Mouse (Mus musculus) CH12.LX (cell line): ENCODE measurements around the gene Olfr1122. TPM values are rescaled to one million over a fixed set of nuclear protein-coding genes. Genes with fewer than 3 reads are reported as not detected.
"Not testable (repeated sequence)": the region's sequence is repeated elsewhere in the genome, so short reads cannot be mapped to it uniquely, and the experiment has no call there.

Experiments
- DNase-seq: peaks from one replicate; pipeline ENCODE4 v3.0.0-alpha.2; 2013; ENCODE audit errors: extremely low read depth
- H3K27ac ChIP-seq: 2 replicates; pipeline ENCODE4 v1.5.1; 2012; ENCODE audit warnings: low read depth, mild to moderate bottlenecking, control low read depth, moderate library complexity; ENCODE audit not compliant: insufficient read depth
- H3K27me3 ChIP-seq: replicated peaks from 2 replicates; pipeline ENCODE3; 2012; ENCODE audit warnings: inconsistent platforms
- H3K36me3 ChIP-seq, 2 experiments: replicated peaks in 1 of 2; 2 replicates each; pipeline versions ENCODE3 to v1.6.1; 2012; ENCODE audit warnings: inconsistent platforms in 1 of 2, low read length in 1 of 2, mild to moderate bottlenecking in 1 of 2, mixed read lengths in 1 of 2, moderate library complexity in 1 of 2; ENCODE audit not compliant: control insufficient read depth in 1 of 2, insufficient read depth in 1 of 2
- H3K4me1 ChIP-seq, 2 experiments: 2 replicates each; pipeline ENCODE4 v1.6.1; 2012; ENCODE audit warnings: inconsistent platforms in 1 of 2, moderate library complexity in 1 of 2; ENCODE audit not compliant: insufficient read depth in 2 of 2, control insufficient read depth in 1 of 2
- H3K4me2 ChIP-seq: 2 replicates; pipeline ENCODE4 v1.6.1; 2012; ENCODE audit warnings: low read depth, mild to moderate bottlenecking, control low read depth; ENCODE audit not compliant: poor library complexity, insufficient read depth, severe bottlenecking
- H3K4me3 ChIP-seq, 3 experiments: fragments of 150-350 bp in 1 of 3; sonication (generic) in 1 of 3; replicated peaks in 1 of 3; 2 replicates each; pipeline versions ENCODE3 to v1.5.1; 2011 to 2012; ENCODE audit warnings: low read depth in 2 of 3, low read length in 2 of 3, mild to moderate bottlenecking in 2 of 3, moderate library complexity in 2 of 3, control low read depth in 1 of 3, improper control_type of control experiment in 1 of 3, inconsistent platforms in 1 of 3, mixed read lengths in 1 of 3; ENCODE audit not compliant: poor library complexity in 1 of 3
- H3K79me2 ChIP-seq: replicated peaks from 2 replicates; pipeline ENCODE4 v1.6.1; 2012; ENCODE audit warnings: mild to moderate bottlenecking, moderate library complexity; ENCODE audit not compliant: control insufficient read depth, poor library complexity, insufficient read depth, severe bottlenecking; ENCODE audit errors: extremely low read depth
- H3K9ac ChIP-seq: 2 replicates; pipeline ENCODE4 v1.6.1; 2012; ENCODE audit warnings: low read depth, mild to moderate bottlenecking, control low read depth, moderate library complexity; ENCODE audit not compliant: insufficient read depth
- H3K9me3 ChIP-seq: replicated peaks from 2 replicates; pipeline ENCODE3; 2012; ENCODE audit warnings: low read length, inconsistent platforms, mixed read lengths
- BHLHE40 ChIP-seq: IDR thresholded peaks from 2 replicates; pipeline ENCODE4 v1.6.1; 2011; ENCODE audit warnings: mild to moderate bottlenecking, low read depth, low read length, improper control_type of control experiment
- E2F4 ChIP-seq: IDR thresholded peaks from 2 replicates; pipeline ENCODE4 v1.6.1; 2011; ENCODE audit warnings: low read depth, low read length, improper control_type of control experiment; ENCODE audit not compliant: insufficient replicate concordance
- ELF1 ChIP-seq: IDR thresholded peaks from 2 replicates; pipeline ENCODE4 v1.6.1; 2014; ENCODE audit warnings: low read depth, mild to moderate bottlenecking, inconsistent platforms, low read length, improper control_type of control experiment
- ETS1 ChIP-seq: conservative IDR thresholded peaks from 2 replicates; pipeline ENCODE4 v1.6.1; 2012; ENCODE audit warnings: low read depth, mild to moderate bottlenecking, inconsistent platforms, low read length, improper control_type of control experiment, moderate library complexity
- GABPA ChIP-seq: IDR thresholded peaks from 2 replicates; pipeline ENCODE4 v1.6.1; 2012; ENCODE audit warnings: low read depth, low read length, improper control_type of control experiment, inconsistent platforms; ENCODE audit not compliant: insufficient replicate concordance
- HCFC1 ChIP-seq: IDR thresholded peaks from 2 replicates; pipeline ENCODE4 v1.6.1; 2012; ENCODE audit warnings: low read depth, mild to moderate bottlenecking, inconsistent platforms, low read length, improper control_type of control experiment
- JUN ChIP-seq: IDR thresholded peaks from 2 replicates; pipeline ENCODE4 v1.6.1; 2011; ENCODE audit warnings: low read depth, mild to moderate bottlenecking, low read length, improper control_type of control experiment, moderate library complexity; ENCODE audit not compliant: insufficient read depth
- JUND ChIP-seq: conservative IDR thresholded peaks from 2 replicates; pipeline ENCODE4 v1.6.1; 2011; ENCODE audit warnings: low read depth, low read length, improper control_type of control experiment
- KAT2A ChIP-seq: IDR thresholded peaks from 2 replicates; pipeline ENCODE4 v1.6.1; 2012; ENCODE audit warnings: low read length, improper control_type of control experiment, inconsistent platforms; ENCODE audit not compliant: insufficient replicate concordance
- MAFK ChIP-seq: IDR thresholded peaks from 2 replicates; pipeline ENCODE4 v1.6.1; 2011; ENCODE audit warnings: low read length, improper control_type of control experiment; ENCODE audit not compliant: insufficient replicate concordance
- MAZ ChIP-seq: IDR thresholded peaks from 2 replicates; pipeline ENCODE4 v1.6.1; 2012; ENCODE audit warnings: low read depth, mild to moderate bottlenecking, inconsistent platforms, low read length, improper control_type of control experiment, moderate library complexity
- MYC ChIP-seq: IDR thresholded peaks from 2 replicates; pipeline ENCODE4 v1.6.1; 2011; ENCODE audit warnings: low read depth, mild to moderate bottlenecking, improper control_type of control experiment, low read length
- POLR2AphosphoS2 ChIP-seq: IDR thresholded peaks from 2 replicates; pipeline ENCODE4 v1.6.1; 2011; ENCODE audit warnings: low read depth, low read length, improper control_type of control experiment
- SMC3 ChIP-seq: IDR thresholded peaks from 2 replicates; pipeline ENCODE4 v1.6.1; 2011; ENCODE audit warnings: low read depth, low read length, improper control_type of control experiment
- ZC3H11A ChIP-seq: IDR thresholded peaks from 2 replicates; pipeline ENCODE4 v1.6.1; 2012; ENCODE audit warnings: low read depth, mild to moderate bottlenecking, inconsistent platforms, low read length, improper control_type of control experiment
- ZKSCAN1 ChIP-seq: IDR thresholded peaks from 2 replicates; pipeline ENCODE4 v1.6.1; 2012; ENCODE audit warnings: low read depth, inconsistent platforms, low read length, improper control_type of control experiment, borderline replicate concordance
- dilution Hi-C: fragments of 300-500 bp; cut with MboI; formaldehyde crosslinking; loops from 2 replicates; pipeline ENCODE4 v1.14.3; 2020; ENCODE audit warnings: low sequenced_read_pairs; ENCODE audit not compliant: extremely low pct_unique_long_range_greater_than_20kb, extremely low pct_ligation_motif_present
- in situ Hi-C: fragments of 300-500 bp; cut with MboI; formaldehyde crosslinking; loops from 3 replicates; pipeline ENCODE4 v1.14.3; 2019; ENCODE audit warnings: low sequenced_read_pairs, low pct_ligation_motif_present, low pct_unique_long_range_greater_than_20kb, mixed read lengths
- polyA plus RNA-seq: library from polyadenylated mRNA; unstranded; fragments of >175 nt; gene quantifications from 2 replicates; pipeline ENCODE4 v1.2.1, GENCODE M21; 2012; ENCODE audit warnings: low read depth; ENCODE audit not compliant: insufficient read length
- total RNA-seq, 2 experiments: library from RNA; depleted of rRNA; stranded (reverse); fragments of 300-350 nt in 1 of 2; fragments of >200 nt in 1 of 2; gene quantifications; 2 replicates each; pipeline ENCODE4 v1.2.3; 2012 to 2014

The Olfr1122 gene
- total and polyA plus RNA-seq, 3 experiments: not detected

GRCm38 (mm10) chr2:87383935-87384334 is 1.7 kb upstream of the Olfr1122 start:
- H3K27ac ChIP-seq: no peak overlapping the region
- no peak overlapping the region for H3K4me3 ChIP-seq
- H3K9ac ChIP-seq: no peak overlapping the region
- in situ Hi-C loops (no loop called here), dilution Hi-C loops (no loop called here)
- H3K4me2 ChIP-seq: no peak overlapping the region
- H3K27me3 ChIP-seq: no peaks in the 10 kb centered on the region
- no peaks in the 10 kb centered on the region for H3K79me2 ChIP-seq
- no peaks in the 10 kb centered on the region for H3K36me3 ChIP-seq
- H3K4me1 ChIP-seq: no peaks in the 10 kb centered on the region
- H3K9me3 ChIP-seq: peaks cover 16% of the 10 kb centered on the region
- no peak for TF ChIP-seq MAZ
- no peak for TF ChIP-seq ZKSCAN1
- TF ChIP-seq ZC3H11A: no peak
- no peak for TF ChIP-seq KAT2A
- TF ChIP-seq POLR2AphosphoS2: no peak
- TF ChIP-seq MAFK: no peak
- TF ChIP-seq SMC3: no peak
- TF ChIP-seq ELF1: no peak
- no peak for DNase-seq

GRCm38 (mm10) chr2:87393605-87394004 is 8.0 kb downstream of the Olfr1122 start:
- H3K9ac ChIP-seq, in situ Hi-C loops, H3K4me1 ChIP-seq, H3K4me3 ChIP-seq, H3K36me3 ChIP-seq, H3K9me3 ChIP-seq, DNase-seq, dilution Hi-C loops, H3K79me2 ChIP-seq, H3K4me2 ChIP-seq, H3K27ac ChIP-seq, H3K27me3 ChIP-seq: not testable (repeated sequence)

DNA sequence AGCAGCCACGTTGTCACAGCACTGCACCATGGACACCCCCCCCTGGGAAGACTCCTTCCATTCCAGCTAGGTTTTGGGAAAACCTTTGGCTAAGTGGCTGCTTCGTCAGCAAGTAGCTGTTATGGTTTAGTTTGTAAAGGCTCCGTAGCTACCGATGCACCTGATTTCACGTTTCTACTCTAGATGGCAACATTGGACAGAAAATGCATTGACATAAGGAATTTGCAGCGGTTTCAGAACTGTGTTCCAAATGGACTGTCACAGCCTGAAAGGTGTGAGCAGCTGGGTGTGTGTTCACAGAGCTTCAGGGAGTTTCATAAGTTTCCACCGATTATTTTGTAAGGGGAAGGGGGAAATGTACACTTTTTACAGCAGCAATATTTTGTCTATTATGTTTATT is 9.0 kb downstream of the Olfr1122 start:
- dilution Hi-C loops: not testable (repeated sequence)

GRCm38 (mm10) chr2:87416335-87416734 is 30.7 kb downstream of the Olfr1122 start, which contains the start of gene Olfr1123:
Gene Olfr1123 (plus strand): TSS chr2:87416635.
- H3K4me3 ChIP-seq: no peak within 1 kb of the TSS
- dilution Hi-C loops: no loop called here

More for the DNA sequence above, 9.0 kb downstream of the Olfr1122 start:
- in situ Hi-C loops, H3K9me3 ChIP-seq, H3K36me3 ChIP-seq, DNase-seq, H3K27me3 ChIP-seq, H3K9ac ChIP-seq, H3K4me3 ChIP-seq, H3K4me2 ChIP-seq, H3K79me2 ChIP-seq, H3K4me1 ChIP-seq, H3K27ac ChIP-seq: not testable (repeated sequence)

More at GRCm38 (mm10) chr2:87416335-87416734, 30.7 kb downstream of the Olfr1122 start, which contains the start of gene Olfr1123:
- no peak within 1 kb of the TSS for H3K4me2 ChIP-seq
- H3K9ac ChIP-seq: no peak within 1 kb of the TSS
- DNase-seq: no peak
- H3K79me2 ChIP-seq: no peaks in the 10 kb centered on the region
- TF ChIP-seq MAFK: no peak
- TF ChIP-seq JUN: no peak
- no peak for TF ChIP-seq JUND
- TF ChIP-seq ZC3H11A: no peak
- TF ChIP-seq HCFC1: no peak
- TF ChIP-seq E2F4: no peak
- TF ChIP-seq GABPA: no peak
- TF ChIP-seq BHLHE40: no peak
- no peak for TF ChIP-seq ETS1
- no peak for TF ChIP-seq KAT2A
- TF ChIP-seq MAZ: no peak
- no peak for TF ChIP-seq MYC
- peaks cover 20% of the 10 kb centered on the region for H3K9me3 ChIP-seq
- H3K36me3 ChIP-seq: no peaks in the 10 kb centered on the region
- H3K27me3 ChIP-seq: no peaks in the 10 kb centered on the region
- no peaks in the 10 kb centered on the region for H3K4me1 ChIP-seq
- no peak within 1 kb of the TSS for H3K27ac ChIP-seq
- in situ Hi-C loops: no loop called here
